Mouse (Mus musculus) CH12.LX (cell line): Measurements from ENCODE around the gene Cyth3. TPM values are rescaled to one million over a fixed set of nuclear protein-coding genes. Genes with fewer than 3 reads are reported as not detected.

Experiments used
- DNase-seq: peaks from one replicate; pipeline ENCODE4 v3.0.0-alpha.2; 2013; ENCODE audit errors: extremely low read depth
- H3K27ac ChIP-seq: 2 replicates; pipeline ENCODE4 v1.5.1; 2012; ENCODE audit warnings: low read depth, mild to moderate bottlenecking, control low read depth, moderate library complexity; ENCODE audit not compliant: insufficient read depth
- H3K27me3 ChIP-seq: replicated peaks from 2 replicates; pipeline ENCODE3; 2012; ENCODE audit warnings: inconsistent platforms
- H3K36me3 ChIP-seq, 2 experiments: replicated peaks in 1 of 2; 2 replicates each; pipeline versions ENCODE3 to v1.6.1; 2012; ENCODE audit warnings: inconsistent platforms in 1 of 2, low read length in 1 of 2, mild to moderate bottlenecking in 1 of 2, mixed read lengths in 1 of 2, moderate library complexity in 1 of 2; ENCODE audit not compliant: control insufficient read depth in 1 of 2, insufficient read depth in 1 of 2
- H3K4me1 ChIP-seq, 2 experiments: 2 replicates each; pipeline ENCODE4 v1.6.1; 2012; ENCODE audit warnings: inconsistent platforms in 1 of 2, moderate library complexity in 1 of 2; ENCODE audit not compliant: insufficient read depth in 2 of 2, control insufficient read depth in 1 of 2
- H3K4me2 ChIP-seq: 2 replicates; pipeline ENCODE4 v1.6.1; 2012; ENCODE audit warnings: low read depth, mild to moderate bottlenecking, control low read depth; ENCODE audit not compliant: poor library complexity, insufficient read depth, severe bottlenecking
- H3K4me3 ChIP-seq, 3 experiments: fragments of 150-350 bp in 1 of 3; sonication (generic) in 1 of 3; replicated peaks in 1 of 3; 2 replicates each; pipeline versions ENCODE3 to v1.5.1; 2011 to 2012; ENCODE audit warnings: low read depth in 2 of 3, low read length in 2 of 3, mild to moderate bottlenecking in 2 of 3, moderate library complexity in 2 of 3, control low read depth in 1 of 3, improper control_type of control experiment in 1 of 3, inconsistent platforms in 1 of 3, mixed read lengths in 1 of 3; ENCODE audit not compliant: poor library complexity in 1 of 3
- H3K79me2 ChIP-seq: replicated peaks from 2 replicates; pipeline ENCODE4 v1.6.1; 2012; ENCODE audit warnings: mild to moderate bottlenecking, moderate library complexity; ENCODE audit not compliant: control insufficient read depth, poor library complexity, insufficient read depth, severe bottlenecking; ENCODE audit errors: extremely low read depth
- H3K9ac ChIP-seq: 2 replicates; pipeline ENCODE4 v1.6.1; 2012; ENCODE audit warnings: low read depth, mild to moderate bottlenecking, control low read depth, moderate library complexity; ENCODE audit not compliant: insufficient read depth
- H3K9me3 ChIP-seq: replicated peaks from 2 replicates; pipeline ENCODE3; 2012; ENCODE audit warnings: low read length, inconsistent platforms, mixed read lengths
- CHD1 ChIP-seq: IDR thresholded peaks from 2 replicates; pipeline ENCODE4 v1.6.1; 2012; ENCODE audit warnings: low read depth, low read length, improper control_type of control experiment, inconsistent platforms
- ETS1 ChIP-seq: conservative IDR thresholded peaks from 2 replicates; pipeline ENCODE4 v1.6.1; 2012; ENCODE audit warnings: low read depth, mild to moderate bottlenecking, inconsistent platforms, low read length, improper control_type of control experiment, moderate library complexity
- GABPA ChIP-seq: IDR thresholded peaks from 2 replicates; pipeline ENCODE4 v1.6.1; 2012; ENCODE audit warnings: low read depth, low read length, improper control_type of control experiment, inconsistent platforms; ENCODE audit not compliant: insufficient replicate concordance
- HCFC1 ChIP-seq: IDR thresholded peaks from 2 replicates; pipeline ENCODE4 v1.6.1; 2012; ENCODE audit warnings: low read depth, mild to moderate bottlenecking, inconsistent platforms, low read length, improper control_type of control experiment
- JUN ChIP-seq: IDR thresholded peaks from 2 replicates; pipeline ENCODE4 v1.6.1; 2011; ENCODE audit warnings: low read depth, mild to moderate bottlenecking, low read length, improper control_type of control experiment, moderate library complexity; ENCODE audit not compliant: insufficient read depth
- KAT2A ChIP-seq: IDR thresholded peaks from 2 replicates; pipeline ENCODE4 v1.6.1; 2012; ENCODE audit warnings: low read length, improper control_type of control experiment, inconsistent platforms; ENCODE audit not compliant: insufficient replicate concordance
- MAFK ChIP-seq: IDR thresholded peaks from 2 replicates; pipeline ENCODE4 v1.6.1; 2011; ENCODE audit warnings: low read length, improper control_type of control experiment; ENCODE audit not compliant: insufficient replicate concordance
- MAX ChIP-seq: IDR thresholded peaks from 2 replicates; pipeline ENCODE4 v1.6.1; 2011; ENCODE audit warnings: low read length, improper control_type of control experiment
- MAZ ChIP-seq: IDR thresholded peaks from 2 replicates; pipeline ENCODE4 v1.6.1; 2012; ENCODE audit warnings: low read depth, mild to moderate bottlenecking, inconsistent platforms, low read length, improper control_type of control experiment, moderate library complexity
- MEF2A ChIP-seq: IDR thresholded peaks from 2 replicates; pipeline ENCODE4 v1.6.1; 2014; ENCODE audit warnings: low read depth, mild to moderate bottlenecking, inconsistent platforms, low read length, improper control_type of control experiment, borderline replicate concordance
- MXI1 ChIP-seq: IDR thresholded peaks from 2 replicates; pipeline ENCODE4 v1.6.1; 2011; ENCODE audit warnings: mild to moderate bottlenecking, low read depth, low read length, improper control_type of control experiment
- NELFE ChIP-seq: IDR thresholded peaks from 2 replicates; pipeline ENCODE4 v1.6.1; 2011; ENCODE audit warnings: low read depth, low read length, improper control_type of control experiment
- PAX5 ChIP-seq: IDR thresholded peaks from 2 replicates; pipeline ENCODE4 v1.6.1; 2012; ENCODE audit warnings: low read length, inconsistent platforms, mixed read lengths
- RAD21 ChIP-seq: IDR thresholded peaks from 2 replicates; pipeline ENCODE4 v1.6.1; 2011; ENCODE audit warnings: low read depth, mild to moderate bottlenecking, low read length, improper control_type of control experiment, moderate library complexity
- SIN3A ChIP-seq: IDR thresholded peaks from 2 replicates; pipeline ENCODE4 v1.6.1; 2012; ENCODE audit warnings: low read length, improper control_type of control experiment, inconsistent platforms
- TBP ChIP-seq: conservative IDR thresholded peaks from 2 replicates; pipeline ENCODE4 v1.6.1; 2011; ENCODE audit warnings: low read depth, low read length, improper control_type of control experiment
- TCF12 ChIP-seq: IDR thresholded peaks from 2 replicates; pipeline ENCODE4 v1.6.1; 2014; ENCODE audit warnings: low read depth, mild to moderate bottlenecking, inconsistent platforms, low read length, improper control_type of control experiment
- UBTF ChIP-seq: IDR thresholded peaks from 2 replicates; pipeline ENCODE4 v1.6.1; 2012; ENCODE audit warnings: low read depth, mild to moderate bottlenecking, inconsistent platforms, low read length, improper control_type of control experiment, moderate library complexity
- USF1 ChIP-seq: IDR thresholded peaks from 2 replicates; pipeline ENCODE4 v1.6.1; 2014; ENCODE audit warnings: low read depth, mild to moderate bottlenecking, inconsistent platforms, low read length, improper control_type of control experiment
- USF2 ChIP-seq: conservative IDR thresholded peaks from 2 replicates; pipeline ENCODE4 v1.6.1; 2011; ENCODE audit warnings: low read depth, low read length, improper control_type of control experiment
- ZC3H11A ChIP-seq: IDR thresholded peaks from 2 replicates; pipeline ENCODE4 v1.6.1; 2012; ENCODE audit warnings: low read depth, mild to moderate bottlenecking, inconsistent platforms, low read length, improper control_type of control experiment
- ZKSCAN1 ChIP-seq: IDR thresholded peaks from 2 replicates; pipeline ENCODE4 v1.6.1; 2012; ENCODE audit warnings: low read depth, inconsistent platforms, low read length, improper control_type of control experiment, borderline replicate concordance
- ZNF384 ChIP-seq: IDR thresholded peaks from 2 replicates; pipeline ENCODE4 v1.6.1; 2012; ENCODE audit warnings: low read depth, low read length, improper control_type of control experiment, inconsistent platforms
- dilution Hi-C: fragments of 300-500 bp; cut with MboI; formaldehyde crosslinking; loops from 2 replicates; pipeline ENCODE4 v1.14.3; 2020; ENCODE audit warnings: low sequenced_read_pairs; ENCODE audit not compliant: extremely low pct_unique_long_range_greater_than_20kb, extremely low pct_ligation_motif_present
- in situ Hi-C: fragments of 300-500 bp; cut with MboI; formaldehyde crosslinking; loops from 3 replicates; pipeline ENCODE4 v1.14.3; 2019; ENCODE audit warnings: low sequenced_read_pairs, low pct_ligation_motif_present, low pct_unique_long_range_greater_than_20kb, mixed read lengths
- polyA plus RNA-seq: library from polyadenylated mRNA; unstranded; fragments of >175 nt; gene quantifications from 2 replicates; pipeline ENCODE4 v1.2.1, GENCODE M21; 2012; ENCODE audit warnings: low read depth; ENCODE audit not compliant: insufficient read length
- total RNA-seq, 2 experiments: library from RNA; depleted of rRNA; stranded (reverse); fragments of 300-350 nt in 1 of 2; fragments of >200 nt in 1 of 2; gene quantifications; 2 replicates each; pipeline ENCODE4 v1.2.3; 2012 to 2014

Cyth3 gene
- total and polyA plus RNA-seq, 3 experiments: 3.3 to 5.4 (median 4.8) TPM

- no peak for DNase-seq
- Histone ChIP-seq H3K27me3 (no peaks in the 10 kb centered on the region), H3K4me3 (no peak overlapping the region), H3K4me2 (no peak overlapping the region), H3K9ac (no peak overlapping the region), H3K9me3 (no peaks in the 10 kb centered on the region), H3K4me1 (peaks cover 4 to 8% of the 10 kb centered on the region in 2 experiments), H3K27ac (no peak overlapping the region), H3K36me3 (peaks cover 0 to 2% of the 10 kb centered on the region in 2 experiments), H3K79me2 (no peaks in the 10 kb centered on the region)
- no peak for TF ChIP-seq USF1
- no peak for TF ChIP-seq USF2
- TF ChIP-seq ETS1: no peak
- TF ChIP-seq RAD21: no peak
- TF ChIP-seq ZKSCAN1: no peak
- TF ChIP-seq UBTF: no peak
- TF ChIP-seq HCFC1: no peak
- TF ChIP-seq JUN: no peak
- TF ChIP-seq MEF2A: no peak
- TF ChIP-seq KAT2A: no peak
- TF ChIP-seq TCF12: no peak
- dilution Hi-C loops (no loop called here), in situ Hi-C loops (no loop called here)
Observed at GRCm38 (mm10) chr5:143684911-143685390, 62.7 kb downstream of the Cyth3 start.

DNA sequence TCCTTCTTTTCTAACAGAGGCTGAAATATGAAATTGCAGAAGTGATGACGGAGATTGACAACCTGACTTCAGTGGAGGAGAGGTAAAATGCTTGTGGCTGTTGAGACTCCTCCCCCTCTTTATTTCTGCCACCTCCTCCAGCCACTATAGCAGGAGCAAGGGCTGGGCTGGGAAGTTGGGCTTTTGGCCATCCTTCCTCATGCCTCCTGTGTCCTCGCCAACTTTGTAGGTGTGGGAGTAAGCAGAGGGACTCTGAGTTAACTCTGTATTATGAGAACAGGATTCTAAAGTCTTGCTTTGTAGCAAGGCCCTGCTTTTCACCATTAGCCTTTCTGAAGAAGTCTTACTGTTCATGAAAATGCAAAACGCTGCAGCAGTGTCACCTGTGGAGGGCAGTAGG lies 64.2 kb downstream of the Cyth3 start:
- Histone ChIP-seq H3K4me3 (no peak overlapping the region), H3K4me1 (no peaks in the 10 kb centered on the region)

DNA sequence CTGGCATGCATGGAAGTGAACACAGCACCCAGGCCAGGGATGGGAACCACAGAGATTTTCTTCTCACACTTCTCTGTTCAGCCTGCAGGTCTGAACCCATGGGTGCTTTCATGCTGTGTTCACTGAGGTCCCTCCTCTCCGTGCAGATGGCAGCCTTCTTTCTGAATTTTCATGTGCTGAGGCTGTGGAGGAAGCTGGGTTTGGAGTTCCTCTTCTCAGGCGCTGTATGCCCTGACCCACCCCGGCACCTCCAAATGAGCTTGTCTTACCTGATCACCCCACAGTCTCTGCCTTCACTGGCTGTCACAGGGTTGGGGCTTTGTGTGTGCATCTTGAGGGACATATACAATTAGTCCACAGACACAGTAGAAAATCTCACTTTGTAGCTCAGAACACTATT lies 65.3 kb downstream of the Cyth3 start:
- no peak overlapping the region for H3K27ac ChIP-seq
- no peak for DNase-seq
- dilution Hi-C loops (no loop called here), in situ Hi-C loops (no loop called here)
- no peak overlapping the region for H3K9ac ChIP-seq
- peaks cover 0 to 7% of the 10 kb centered on the region in 2 experiments for H3K36me3 ChIP-seq
- no peaks in the 10 kb centered on the region for H3K4me1 ChIP-seq
- no peaks in the 10 kb centered on the region for H3K79me2 ChIP-seq
- H3K9me3 ChIP-seq: no peaks in the 10 kb centered on the region
- H3K4me2 ChIP-seq: no peak overlapping the region
- no peak overlapping the region for H3K4me3 ChIP-seq
- TF ChIP-seq MAX (no peak), PAX5 (no peak), MAZ (no peak), KAT2A (no peak), ZC3H11A (no peak), ZNF384 (no peak), MXI1 (no peak), MEF2A (no peak), MAFK (no peak), HCFC1 (no peak), RAD21 (no peak)
- no peaks in the 10 kb centered on the region for H3K27me3 ChIP-seq

More for the DNA sequence above, 64.2 kb downstream of the Cyth3 start:
- dilution Hi-C loops: no loop called here
- Histone ChIP-seq H3K9ac (no peak overlapping the region), H3K27ac (no peak overlapping the region), H3K79me2 (no peaks in the 10 kb centered on the region), H3K4me2 (no peak overlapping the region), H3K27me3 (no peaks in the 10 kb centered on the region), H3K36me3 (peaks cover 0 to 2% of the 10 kb centered on the region in 2 experiments), H3K9me3 (no peaks in the 10 kb centered on the region)
- TF ChIP-seq MAFK (no peak), SIN3A (no peak), GABPA (no peak), NELFE (no peak), TBP (no peak), CHD1 (no peak)
- in situ Hi-C loops: no loop called here
- no peak for DNase-seq
